Mouse (Mus musculus) kidney, adult 2 months (tissue): ENCODE data around the gene AB124611. TPM values are rescaled to one million over a fixed set of nuclear protein-coding genes. Genes with fewer than 3 reads are reported as not detected.
"Not testable (repeated sequence)": the region's sequence is repeated elsewhere in the genome, so short reads cannot be mapped to it uniquely, and the experiment has no call there.

Source experiments
- DNase-seq: peaks from one replicate; pipeline ENCODE4 v3.0.0; 2021
- H3K27ac ChIP-seq: fragments of 200-500 bp; 2 replicates; pipeline ENCODE4 v1.5.1; 2012; ENCODE audit warnings: low read depth, low read length, control low read depth, inconsistent platforms; ENCODE audit not compliant: insufficient read depth
- H3K27me3 ChIP-seq: fragments of 200-500 bp; replicated peaks from 2 replicates; pipeline ENCODE4 v1.6.1; 2012; ENCODE audit warnings: mild to moderate bottlenecking, moderate library complexity, low read length, inconsistent platforms; ENCODE audit not compliant: control insufficient read depth, insufficient read depth
- H3K36me3 ChIP-seq: fragments of 200-500 bp; 2 replicates; pipeline ENCODE4 v1.6.1; 2012; ENCODE audit warnings: mild to moderate bottlenecking, moderate library complexity, low read length, inconsistent platforms; ENCODE audit not compliant: control insufficient read depth, insufficient read depth
- H3K4me1 ChIP-seq: fragments of 200-500 bp; 2 replicates; pipeline ENCODE4 v1.6.1; 2011; ENCODE audit warnings: low read length; ENCODE audit not compliant: control insufficient read depth, insufficient read depth
- H3K4me3 ChIP-seq: fragments of 200-500 bp; 2 replicates; pipeline ENCODE4 v1.5.1; 2011; ENCODE audit warnings: mild to moderate bottlenecking, low read depth, low read length, control low read depth; ENCODE audit not compliant: insufficient read depth
- CTCF ChIP-seq: fragments of 200-500 bp; conservative IDR thresholded peaks from 2 replicates; pipeline ENCODE4 v1.5.1; 2011; ENCODE audit warnings: low read depth, mild to moderate bottlenecking, control low read depth, low read length, moderate library complexity, mixed read lengths; ENCODE audit not compliant: insufficient read depth, insufficient read length
- POLR2A ChIP-seq: fragments of 200-500 bp; IDR thresholded peaks from one replicate; pipeline ENCODE4 v1.6.1; 2011; ENCODE audit warnings: low read depth, low read length, control low read depth
- WGBS: fragments of 180-500 bp; shearing (Covaris S2); methylation state at CpG from one replicate; pipeline ENCODE4 v1.1.7; 2018; 5-methylcytosine and 5-hydroxymethylcytosine counted together
- polyA plus RNA-seq: library from polyadenylated mRNA; depleted of rRNA; stranded (reverse); fragments of >200 nt; gene quantifications from 2 replicates; pipeline ENCODE4 v1.2.3, GENCODE M21; 2012; rRNA removed

Gene AB124611
- polyA plus RNA-seq, 1 experiment: 2.6 TPM

- Histone ChIP-seq H3K27ac (peak overlapping the region; percentile 76), H3K27me3 (no peaks in the 10 kb centered on the region), H3K4me3 (peak overlapping the region; percentile 80), H3K36me3 (no peaks in the 10 kb centered on the region), H3K4me1 (peaks cover 6% of the 10 kb centered on the region; the same call in 1 of the 2 replicates)
- no peak for DNase-seq
- TF ChIP-seq CTCF (no peak), POLR2A (no peak)
- 15% methylated on average over 17 of the region's 17 CpGs for WGBS
Measured at GRCm38 (mm10) chr9:21591831-21592702, 66.1 kb downstream of the AB124611 start.

- DNase-seq: peak; percentile 97
- Histone ChIP-seq H3K27ac (peak within 1 kb of the TSS; percentile 76), H3K27me3 (no peaks in the 10 kb centered on the region), H3K4me3 (peak within 1 kb of the TSS; percentile 80), H3K4me1 (peaks cover 6% of the 10 kb centered on the region; the same call in 1 of the 2 replicates), H3K36me3 (no peaks in the 10 kb centered on the region)
- 0 out of 2 replicates have a peak, but pooled peaks have one; percentile 2 for TF ChIP-seq CTCF
- peak; percentile 54 for TF ChIP-seq POLR2A
- under 1% methylated on average over 30 of the region's 30 CpGs for WGBS
Measured at GRCm38 (mm10) chr9:21592703-21593121, 66.7 kb downstream of the AB124611 start, which contains the start of the genes Timm29 and Yipf2. Timm29 (plus strand) TSS chr9:21592722. Yipf2 (minus strand) TSS chr9:21592828.

GRCm38 (mm10) chr9:21593122-21593721 lies 67.2 kb downstream of the AB124611 start:
- Histone ChIP-seq H3K27me3 (no peaks in the 10 kb centered on the region), H3K36me3 (no peaks in the 10 kb centered on the region), H3K4me3 (peak overlapping the region; percentile 80), H3K27ac (peak overlapping the region; percentile 61), H3K4me1 (peaks cover 6% of the 10 kb centered on the region; the same call in 1 of the 2 replicates)
- TF ChIP-seq POLR2A (no peak), CTCF (no peak)
- 0% methylated on average over 69 of the region's 69 CpGs for WGBS
- DNase-seq: peak; percentile 54

- WGBS: 80% methylated on average over 8 of the region's 8 CpGs
- H3K27ac ChIP-seq, DNase-seq, H3K27me3 ChIP-seq, H3K4me3 ChIP-seq, H3K36me3 ChIP-seq, H3K4me1 ChIP-seq: not testable (repeated sequence)
Measured at GRCm38 (mm10) chr9:21594350-21594749, 68.4 kb downstream of the AB124611 start.

GRCm38 (mm10) chr9:21594838-21595237 lies 68.9 kb downstream of the AB124611 start:
- no peaks in the 10 kb centered on the region for H3K36me3 ChIP-seq
- no peak overlapping the region for H3K4me3 ChIP-seq
- no peaks in the 10 kb centered on the region for H3K27me3 ChIP-seq
- DNase-seq: no peak
- peaks cover 6% of the 10 kb centered on the region; the same call in 1 of the 2 replicates for H3K4me1 ChIP-seq
- WGBS: 67% methylated on average over 2 of the region's 2 CpGs
- no peak overlapping the region for H3K27ac ChIP-seq
- no peak for TF ChIP-seq CTCF
- TF ChIP-seq POLR2A: no peak

Other genes with a start within 250 kb of the AB124611 start
- gene Kri1, start 238.2 kb upstream of the AB124611 start, polyA plus RNA-seq: 14.2 and 15.9 TPM in 2 replicates
- gene Cdkn2d, start 234.8 kb upstream of the AB124611 start, polyA plus RNA-seq: 20.2 and 24.1 TPM in 2 replicates
- gene Ap1m2, start 213.8 kb upstream of the AB124611 start, polyA plus RNA-seq: 30.6 and 36.2 TPM in 2 replicates
- 47.4 and 49.2 TPM in 2 replicates for gene Slc44a2, start 205.5 kb upstream of the AB124611 start, polyA plus RNA-seq
- 31.9 and 33.0 TPM in 2 replicates for gene Ilf3, start 158.3 kb upstream of the AB124611 start, polyA plus RNA-seq
- gene Qtrt1, start 114.3 kb upstream of the AB124611 start, polyA plus RNA-seq: 23.7 and 25.2 TPM in 2 replicates
- 101 and 118 TPM in 2 replicates for gene Dnm2, start 101.3 kb upstream of the AB124611 start, polyA plus RNA-seq
- 47.7 and 50.5 TPM in 2 replicates for gene Tmed1, start 15.9 kb upstream of the AB124611 start, polyA plus RNA-seq
- gene Carm1, start 20.7 kb downstream of the AB124611 start, polyA plus RNA-seq: 47.7 and 54.6 TPM in 2 replicates
- gene Timm29, start 66.5 kb downstream of the AB124611 start, polyA plus RNA-seq: 33.6 and 34.0 TPM in 2 replicates
- gene Yipf2, start 66.7 kb downstream of the AB124611 start, polyA plus RNA-seq: 39.9 and 44.9 TPM in 2 replicates
- 24.9 and 26.9 TPM in 2 replicates for gene Smarca4, start 90.0 kb downstream of the AB124611 start, polyA plus RNA-seq
- 26.9 and 28.8 TPM in 2 replicates for gene Ldlr, start 197.3 kb downstream of the AB124611 start, polyA plus RNA-seq
- gene Spc24, start 234.1 kb downstream of the AB124611 start, polyA plus RNA-seq: 3.4 and 6.0 TPM in 2 replicates